Comparison of ENCODE assay signal across 17 mouse cellular contexts in the genomic region with DNA sequence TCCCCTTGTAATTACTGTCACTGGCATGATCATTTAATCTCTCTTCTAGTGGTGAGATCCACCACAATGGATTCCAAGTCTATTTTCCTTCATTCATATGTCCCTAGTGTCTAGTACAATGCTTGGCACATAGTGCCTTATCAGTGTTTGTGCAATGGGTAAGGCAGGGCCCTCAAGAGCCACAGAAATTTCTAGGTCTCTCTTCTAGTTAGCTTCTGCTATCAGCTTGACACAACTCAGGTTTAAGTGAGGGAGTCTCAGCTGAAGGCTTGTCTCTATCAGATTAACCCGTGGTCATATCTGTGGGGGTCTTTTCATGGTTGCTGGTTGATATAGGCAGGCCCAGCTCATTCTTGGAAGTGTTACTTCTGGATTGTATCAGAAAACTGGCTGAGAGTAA.
"Had no signal": no experiment of that assay in that cellular context is flagged by ENCODE, and none has a peak within 500 bp of the region (broad histone marks: within the 10 kb centered on the region; RNA-seq: fewer than 3 reads in every experiment).

No protein-coding gene starts in this region.

- H3K27me3 ChIP-seq: lung, embryonic 15.5 days; midbrain, embryonic 13.5 days; midbrain, embryonic 15.5 days; neural tube, embryonic 12.5 days; stomach, embryonic 15.5 days had no signal

- H3K4me2 ChIP-seq: lung, embryonic 15.5 days; midbrain, embryonic 11.5 days; midbrain, embryonic 13.5 days; midbrain, embryonic 15.5 days; neural tube, embryonic 12.5 days; stomach, embryonic 15.5 days had no signal

- H3K9me3 ChIP-seq: lung, embryonic 15.5 days; midbrain, embryonic 13.5 days; midbrain, embryonic 15.5 days; neural tube, embryonic 12.5 days; stomach, embryonic 15.5 days had no signal

- DNase-seq: lung, adult 2 months; lung, postnatal 14 days; lung, postnatal 36 days; right cerebral cortex, postnatal 14 days; thymus, adult 2 months; thymus, postnatal 25 days; thymus, postnatal 4 days had no signal

- H3K9ac ChIP-seq: lung, embryonic 15.5 days; midbrain, embryonic 13.5 days; midbrain, embryonic 15.5 days; neural tube, embryonic 12.5 days; stomach, embryonic 15.5 days had no signal

- H3K36me3 ChIP-seq: lung, embryonic 15.5 days; midbrain, embryonic 13.5 days; midbrain, embryonic 15.5 days; neural tube, embryonic 12.5 days; stomach, embryonic 15.5 days had no signal

- H3K4me1 ChIP-seq: lung, embryonic 15.5 days; megakaryocyte, embryonic 14.5 days; midbrain, embryonic 13.5 days; midbrain, embryonic 15.5 days; neural tube, embryonic 12.5 days; stomach, embryonic 15.5 days had no signal

- H3K4me3 ChIP-seq: lung, embryonic 15.5 days; megakaryocyte, embryonic 14.5 days; midbrain, embryonic 13.5 days; midbrain, embryonic 15.5 days; neural tube, embryonic 12.5 days; stomach, embryonic 15.5 days had no signal

- ATAC-seq: lung, postnatal 0 days; midbrain, embryonic 13.5 days; midbrain, embryonic 15.5 days had no signal

- H3K27ac ChIP-seq: lung, embryonic 15.5 days; macrophage; midbrain, embryonic 13.5 days; midbrain, embryonic 15.5 days; neural tube, embryonic 12.5 days; stomach, embryonic 15.5 days; stomach, postnatal 0 days had no signal
